Mouse (Mus musculus) liver, adult 2 months (tissue): ENCODE results near the gene Lcn6.

Source experiments
- CTCF ChIP-seq: fragments of 200-500 bp; IDR thresholded peaks from 2 replicates; pipeline ENCODE4 v1.5.1; 2011; ENCODE audit warnings: low read depth, low read length, control low read depth
- POLR2A ChIP-seq: fragments of 200-500 bp; IDR thresholded peaks from 2 replicates; pipeline ENCODE4 v1.6.1; 2011; ENCODE audit warnings: low read length, control low read depth; ENCODE audit not compliant: insufficient read depth; ENCODE audit errors: extremely low read depth

GRCm38 (mm10) chr2:25706643-25707481, 30.3 kb downstream of the Lcn6 start, which contains the start of gene Bmyc:
- TF ChIP-seq CTCF (peak; percentile 72), POLR2A (no peak)
